Mouse (Mus musculus) forebrain, embryonic 11.5 days (tissue): ENCODE results near the gene Defb20. TPM values are rescaled to one million over a fixed set of nuclear protein-coding genes. Genes with fewer than 3 reads are reported as not detected.

ENCODE experiments used
- ATAC-seq: fragments of 200-750 bp; cut with Nextera tagmentation; replicated peaks from 2 replicates; pipeline ENCODE4 v1.8.0; 2017; ENCODE audit warnings: moderate TSS enrichment; ENCODE audit not compliant: low FRiP score
- DNase-seq: peaks from one replicate; pipeline ENCODE4 v3.0.0-alpha.2; 2017; ENCODE audit warnings: low spot score
- H3K27ac ChIP-seq: fragments of 300-500 bp; sonication (generic); 2 replicates; pipeline ENCODE4 v1.5.1; 2014; ENCODE audit warnings: low read depth, low read length
- H3K27me3 ChIP-seq: fragments of 300-500 bp; sonication (generic); 2 replicates; pipeline ENCODE4 v1.6.1; 2014; ENCODE audit warnings: mild to moderate bottlenecking, low read length, mixed read lengths; ENCODE audit not compliant: control insufficient read depth, insufficient read depth
- H3K36me3 ChIP-seq: fragments of 300-500 bp; sonication (generic); 2 replicates; pipeline ENCODE4 v1.6.1; 2014; ENCODE audit warnings: mild to moderate bottlenecking, low read length, moderate library complexity, mixed read lengths; ENCODE audit not compliant: control insufficient read depth, insufficient read depth
- H3K4me1 ChIP-seq: fragments of 300-500 bp; sonication (generic); replicated peaks from 2 replicates; pipeline ENCODE4 v1.6.1; 2014; ENCODE audit warnings: low read length, mixed read lengths; ENCODE audit not compliant: control insufficient read depth, insufficient read depth
- H3K4me2 ChIP-seq: fragments of 300-500 bp; sonication (generic); 2 replicates; pipeline ENCODE4 v1.6.1; 2014; ENCODE audit warnings: low read depth, mild to moderate bottlenecking, low read length, moderate library complexity, mixed read lengths; ENCODE audit not compliant: severe bottlenecking
- H3K4me3 ChIP-seq: fragments of 300-500 bp; sonication (generic); 2 replicates; pipeline ENCODE4 v1.5.1; 2014; ENCODE audit warnings: low read depth, low read length
- H3K9ac ChIP-seq: fragments of 300-500 bp; sonication (generic); 2 replicates; pipeline ENCODE4 v1.6.1; 2014; ENCODE audit warnings: low read length
- H3K9me3 ChIP-seq: fragments of 300-500 bp; sonication (generic); 2 replicates; pipeline ENCODE4 v1.6.1; 2016; ENCODE audit warnings: low read length, mixed read lengths; ENCODE audit not compliant: control insufficient read depth
- WGBS: fragments of 180-500 bp; shearing (Covaris S2); extraction: QIAGEN DNeasy Blood & Tissue Kit; methylation state at CpG from one replicate; pipeline ENCODE4 v1.1.7; 2014; 5-methylcytosine and 5-hydroxymethylcytosine counted together
- polyA plus RNA-seq: library from polyadenylated mRNA; unstranded; fragments of >200 nt; fragmentation: Nextera tagmentation; extraction: Ambion mirVana; gene quantifications from 2 replicates; pipeline ENCODE4 v1.2.1, GENCODE M21; 2014

Gene Defb20
- polyA plus RNA-seq, 1 experiment from 2014 or later: not detected

GRCm38 (mm10) chr2:152443281-152443680, 33.6 kb upstream of the Defb20 start:
- no peaks in the 10 kb centered on the region for H3K27me3 ChIP-seq
- no peak overlapping the region for H3K27ac ChIP-seq
- no peaks in the 10 kb centered on the region for H3K4me1 ChIP-seq
- ATAC-seq (no peak), DNase-seq (no peak)
- no peaks in the 10 kb centered on the region for H3K36me3 ChIP-seq
- no peak overlapping the region for H3K4me3 ChIP-seq
- H3K9me3 ChIP-seq: no peaks in the 10 kb centered on the region
- no peak overlapping the region for H3K4me2 ChIP-seq
- H3K9ac ChIP-seq: no peak overlapping the region
- 87% methylated on average over 8 of the region's 8 CpGs for WGBS

- no peak overlapping the region for H3K4me2 ChIP-seq
- no peaks in the 10 kb centered on the region for H3K9me3 ChIP-seq
- no peaks in the 10 kb centered on the region for H3K4me1 ChIP-seq
- no peak overlapping the region for H3K9ac ChIP-seq
- ATAC-seq (no peak), DNase-seq (no peak)
- no peak overlapping the region for H3K27ac ChIP-seq
- no peaks in the 10 kb centered on the region for H3K27me3 ChIP-seq
- no peak overlapping the region for H3K4me3 ChIP-seq
- no peaks in the 10 kb centered on the region for H3K36me3 ChIP-seq
- 86% methylated on average over 2 of the region's 2 CpGs for WGBS
Measured at GRCm38 (mm10) chr2:152446642-152447041, 30.2 kb upstream of the Defb20 start.

GRCm38 (mm10) chr2:152447461-152447860, 29.4 kb upstream of the Defb20 start:
- Histone ChIP-seq H3K4me1 (no peaks in the 10 kb centered on the region), H3K4me3 (no peak overlapping the region), H3K27me3 (no peaks in the 10 kb centered on the region), H3K36me3 (no peaks in the 10 kb centered on the region), H3K27ac (no peak overlapping the region), H3K9me3 (no peaks in the 10 kb centered on the region), H3K4me2 (no peak overlapping the region), H3K9ac (no peak overlapping the region)
- no peak for DNase-seq
- 66% methylated on average over 5 of the region's 5 CpGs for WGBS
- ATAC-seq: no peak

GRCm38 (mm10) chr2:152450241-152450640, 26.6 kb upstream of the Defb20 start:
- H3K4me2 ChIP-seq: no peak overlapping the region
- H3K27ac ChIP-seq: no peak overlapping the region
- no peak overlapping the region for H3K4me3 ChIP-seq
- DNase-seq: peak; percentile 72
- H3K9me3 ChIP-seq: no peaks in the 10 kb centered on the region
- no peak for ATAC-seq
- H3K36me3 ChIP-seq: no peaks in the 10 kb centered on the region
- no peaks in the 10 kb centered on the region for H3K4me1 ChIP-seq
- no peak overlapping the region for H3K9ac ChIP-seq
- H3K27me3 ChIP-seq: no peaks in the 10 kb centered on the region
- 6% methylated on average over 5 of the region's 5 CpGs for WGBS

- WGBS: 70% methylated on average over 4 of the region's 4 CpGs
- Histone ChIP-seq H3K9me3 (no peaks in the 10 kb centered on the region), H3K4me3 (no peak overlapping the region), H3K27me3 (no peaks in the 10 kb centered on the region), H3K9ac (no peak overlapping the region), H3K4me2 (no peak overlapping the region), H3K4me1 (no peaks in the 10 kb centered on the region), H3K27ac (no peak overlapping the region), H3K36me3 (no peaks in the 10 kb centered on the region)
- ATAC-seq (no peak), DNase-seq (no peak)
Measured at GRCm38 (mm10) chr2:152452101-152452781, 24.6 kb upstream of the Defb20 start.

- Histone ChIP-seq H3K4me1 (no peaks in the 10 kb centered on the region), H3K27ac (no peak overlapping the region), H3K4me3 (no peak overlapping the region), H3K9ac (no peak overlapping the region), H3K36me3 (no peaks in the 10 kb centered on the region), H3K27me3 (no peaks in the 10 kb centered on the region), H3K4me2 (no peak overlapping the region), H3K9me3 (no peaks in the 10 kb centered on the region)
- 82% methylated on average over 13 of the region's 13 CpGs for WGBS
- DNase-seq (no peak), ATAC-seq (no peak)
Measured at GRCm38 (mm10) chr2:152459241-152459640, 17.6 kb upstream of the Defb20 start.

GRCm38 (mm10) chr2:152464570-152465150, 12.2 kb upstream of the Defb20 start, which contains the start of gene Defb23:
TSS of gene Defb23 (minus strand) at chr2:152464620.
- no peak within 1 kb of the TSS for H3K27ac ChIP-seq
- no peaks in the 10 kb centered on the region for H3K9me3 ChIP-seq
- 90% methylated on average over 3 of the region's 3 CpGs for WGBS
- no peaks in the 10 kb centered on the region for H3K27me3 ChIP-seq
- ATAC-seq: no peak
- no peak within 1 kb of the TSS for H3K4me2 ChIP-seq
- H3K36me3 ChIP-seq: no peaks in the 10 kb centered on the region
- no peaks in the 10 kb centered on the region for H3K4me1 ChIP-seq
- H3K4me3 ChIP-seq: no peak within 1 kb of the TSS
- DNase-seq: no peak
- no peak within 1 kb of the TSS for H3K9ac ChIP-seq

- H3K27ac ChIP-seq: no peak overlapping the region
- H3K9ac ChIP-seq: no peak overlapping the region
- H3K4me3 ChIP-seq: no peak overlapping the region
- DNase-seq (no peak), ATAC-seq (no peak)
- H3K4me2 ChIP-seq: no peak overlapping the region
- H3K4me1 ChIP-seq: no peaks in the 10 kb centered on the region
- no peaks in the 10 kb centered on the region for H3K27me3 ChIP-seq
- 37% methylated on average over 7 of the region's 7 CpGs for WGBS
- no peaks in the 10 kb centered on the region for H3K9me3 ChIP-seq
- H3K36me3 ChIP-seq: no peaks in the 10 kb centered on the region
Measured at GRCm38 (mm10) chr2:152470973-152471372, 5.9 kb upstream of the Defb20 start.

- H3K4me3 ChIP-seq: no peak overlapping the region
- H3K27ac ChIP-seq: no peak overlapping the region
- H3K9ac ChIP-seq: no peak overlapping the region
- WGBS: 38% methylated on average over 3 of the region's 3 CpGs
- no peaks in the 10 kb centered on the region for H3K27me3 ChIP-seq
- DNase-seq (no peak), ATAC-seq (no peak)
- H3K4me1 ChIP-seq: no peaks in the 10 kb centered on the region
- H3K9me3 ChIP-seq: no peaks in the 10 kb centered on the region
- H3K36me3 ChIP-seq: no peaks in the 10 kb centered on the region
- no peak overlapping the region for H3K4me2 ChIP-seq
Measured at GRCm38 (mm10) chr2:152472434-152472833, 4.4 kb upstream of the Defb20 start.
